Mouse (Mus musculus) thymus, postnatal 10 days (tissue): ENCODE results near the gene Kif1b.

Source experiments
- DNase-seq, 2 experiments: peaks; one replicate each; pipeline ENCODE4 v3.0.0; 2021; ENCODE audit warnings: low spot score in 2 of 2

Gene Kif1b

GRCm38 (mm10) chr4:149314275-149314837 lies 6.9 kb upstream of the Kif1b start:
- no peak for DNase-seq

DNA sequence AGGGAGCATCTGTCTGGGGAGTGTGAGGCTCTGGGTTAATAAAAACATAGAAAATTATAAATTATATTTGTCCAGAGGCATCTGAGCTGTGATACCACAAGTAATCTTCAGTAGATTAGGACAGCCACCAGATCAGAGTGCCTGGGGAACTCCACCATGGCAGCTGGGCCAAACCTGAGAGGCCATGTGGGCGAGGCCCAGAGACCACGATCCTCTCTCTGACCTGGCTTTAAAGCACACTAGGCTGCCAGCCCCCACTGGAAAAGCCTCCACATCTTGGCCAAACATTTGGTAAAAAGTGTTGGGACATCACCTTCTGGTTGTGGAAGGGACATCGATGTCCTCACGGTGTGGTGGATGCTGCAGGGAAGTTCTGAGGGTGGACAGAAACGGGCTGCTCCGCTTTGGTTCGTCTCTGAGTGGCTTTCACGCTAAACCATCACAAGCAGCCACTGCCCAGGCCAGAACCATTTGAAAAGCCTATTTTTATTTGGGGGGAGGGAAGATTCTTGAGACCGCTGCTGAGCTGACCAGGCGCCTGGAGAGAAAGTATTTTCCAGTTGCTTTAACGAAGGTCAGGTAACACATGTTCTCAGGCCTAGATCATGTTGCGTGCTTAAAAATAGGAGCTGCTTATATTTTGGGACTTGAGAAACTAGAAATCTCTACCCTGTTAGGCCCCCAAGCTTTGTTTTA lies 6.2 kb upstream of the Kif1b start:
- no peak for DNase-seq

- DNase-seq, result no peak
Observed at GRCm38 (mm10) chr4:149311996-149312395, 4.5 kb upstream of the Kif1b start.

GRCm38 (mm10) chr4:149308491-149308820 lies 963 bp upstream of the Kif1b start:
- no peak for DNase-seq

- peak in 1 of 2 experiments; percentile 8 for DNase-seq
Observed at GRCm38 (mm10) chr4:149306712-149307595, 539 bp downstream of the Kif1b start.

GRCm38 (mm10) chr4:149305761-149306711 lies 1.5 kb downstream of the Kif1b start:
- no peak for DNase-seq

DNA sequence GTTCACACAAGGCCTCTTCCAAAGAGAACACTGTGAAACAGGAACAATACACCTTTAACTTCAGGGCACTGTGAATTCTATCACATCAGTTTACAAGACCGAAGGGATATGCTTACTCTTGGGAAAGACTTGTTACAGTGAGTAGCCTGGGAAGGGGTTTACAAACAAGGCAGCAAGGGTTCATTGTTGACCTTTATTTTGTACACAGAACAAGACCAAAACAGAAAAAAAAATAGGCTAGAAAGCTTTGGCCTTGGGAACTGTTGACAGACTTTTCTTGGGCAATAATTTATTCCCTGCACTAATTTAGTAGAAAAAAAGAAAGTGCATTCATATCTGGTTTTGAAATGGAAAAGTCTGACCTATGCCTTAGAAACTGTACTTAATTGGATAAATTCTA lies 3.0 kb downstream of the Kif1b start:
- no peak for DNase-seq

- DNase-seq, result no peak
Observed at GRCm38 (mm10) chr4:149303502-149303901, 4.0 kb downstream of the Kif1b start.

- DNase-seq, result no peak
Observed at GRCm38 (mm10) chr4:149302751-149303150, 4.7 kb downstream of the Kif1b start.

DNA sequence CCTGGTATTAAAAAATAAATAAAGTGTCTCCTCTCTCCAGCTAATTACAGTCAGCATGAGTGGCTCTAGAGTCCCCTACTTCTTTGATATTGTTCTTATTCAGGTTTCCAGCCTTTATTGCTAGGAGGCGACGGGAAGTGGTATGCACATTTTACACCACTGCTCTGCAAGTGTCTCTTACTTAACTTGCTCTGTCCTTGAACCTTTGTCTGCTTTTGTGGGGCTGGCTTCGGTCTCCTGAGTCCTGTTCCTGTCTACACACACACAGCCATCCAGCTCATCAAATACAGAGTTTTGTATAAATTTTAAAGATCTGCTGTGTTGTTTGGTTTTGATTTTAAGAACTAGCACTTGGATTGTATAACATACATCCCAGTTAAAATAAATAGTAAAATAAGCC lies 5.4 kb downstream of the Kif1b start:
- no peak for DNase-seq

GRCm38 (mm10) chr4:149296501-149296900 lies 11.0 kb downstream of the Kif1b start:
- DNase-seq, result no peak

GRCm38 (mm10) chr4:149292984-149293383 lies 14.5 kb downstream of the Kif1b start:
- DNase-seq, result no peak

- no peak for DNase-seq
Observed at GRCm38 (mm10) chr4:149291061-149291460, 16.4 kb downstream of the Kif1b start.

DNA sequence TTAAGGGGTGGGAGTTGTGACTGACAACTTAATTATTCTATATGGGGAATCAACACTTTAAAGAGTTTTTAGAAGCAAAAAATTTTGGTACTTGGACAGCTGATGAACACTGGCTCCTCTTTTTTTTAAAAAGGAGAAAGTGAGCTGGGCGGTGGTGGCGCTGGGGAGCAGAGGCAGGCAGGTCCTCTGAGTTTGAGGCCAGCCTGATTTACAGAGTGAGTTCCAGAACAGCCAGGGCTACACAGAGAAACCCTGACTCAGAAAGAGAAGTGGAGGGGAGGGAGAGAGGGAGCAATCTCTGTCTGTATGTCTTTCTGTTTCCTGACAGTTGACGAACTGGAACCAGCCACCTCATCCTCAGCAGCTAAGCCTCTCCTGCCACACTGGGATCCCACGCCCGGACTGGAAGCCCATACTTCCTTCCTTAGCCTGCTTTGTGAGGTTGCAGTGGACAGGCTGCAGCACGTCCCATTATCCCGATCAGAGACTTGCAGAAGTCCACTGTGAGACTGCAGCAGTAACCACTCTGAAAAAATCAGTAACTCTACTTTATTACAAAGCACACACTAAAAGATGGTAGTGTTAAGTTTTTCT lies 17.2 kb downstream of the Kif1b start:
- DNase-seq, result no peak

GRCm38 (mm10) chr4:149286287-149287137 lies 21.0 kb downstream of the Kif1b start:
- no peak for DNase-seq

DNA sequence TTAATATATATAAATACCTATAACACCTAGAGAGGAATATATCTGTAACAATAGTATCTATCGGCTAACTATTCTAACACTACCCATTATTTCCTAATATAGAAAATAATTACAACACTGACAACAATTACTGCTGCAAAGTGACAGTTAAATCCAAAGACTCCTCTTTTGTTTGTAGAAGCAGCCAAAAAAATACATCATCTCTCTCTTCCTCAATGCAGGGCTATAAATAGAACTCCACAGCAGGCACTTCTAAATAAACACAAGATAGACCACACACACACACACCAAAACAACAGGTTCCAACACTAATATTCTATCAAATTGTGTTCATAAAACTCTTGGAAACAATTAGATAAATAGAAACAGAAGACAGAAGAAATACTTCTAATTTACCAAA lies 21.8 kb downstream of the Kif1b start:
- no peak for DNase-seq

- no peak for DNase-seq
Observed at GRCm38 (mm10) chr4:149283018-149283417, 24.5 kb downstream of the Kif1b start.

GRCm38 (mm10) chr4:149282025-149282738 lies 25.3 kb downstream of the Kif1b start:
- DNase-seq, result no peak

DNA sequence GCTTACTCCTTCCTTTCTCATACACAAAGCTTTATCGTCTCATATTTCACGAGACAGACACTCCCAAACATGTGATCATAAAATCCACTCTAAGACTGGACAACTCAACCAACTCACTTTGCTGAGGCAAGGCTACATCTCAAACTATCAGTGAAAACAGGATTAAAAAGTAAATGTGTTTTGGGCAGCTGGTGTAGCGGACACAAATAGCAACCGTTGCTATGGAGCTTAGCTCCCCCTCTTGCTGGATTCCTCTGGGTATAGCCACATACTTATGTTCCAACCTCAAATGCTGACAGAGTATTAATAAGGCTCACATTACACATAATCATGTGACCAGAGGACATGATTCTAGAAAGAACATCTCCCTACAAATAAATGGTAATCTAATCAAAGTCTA lies 29.9 kb downstream of the Kif1b start:
- DNase-seq, result no peak

GRCm38 (mm10) chr4:149273128-149273527 lies 34.4 kb downstream of the Kif1b start:
- DNase-seq, result no peak
